In the genomic region with DNA sequence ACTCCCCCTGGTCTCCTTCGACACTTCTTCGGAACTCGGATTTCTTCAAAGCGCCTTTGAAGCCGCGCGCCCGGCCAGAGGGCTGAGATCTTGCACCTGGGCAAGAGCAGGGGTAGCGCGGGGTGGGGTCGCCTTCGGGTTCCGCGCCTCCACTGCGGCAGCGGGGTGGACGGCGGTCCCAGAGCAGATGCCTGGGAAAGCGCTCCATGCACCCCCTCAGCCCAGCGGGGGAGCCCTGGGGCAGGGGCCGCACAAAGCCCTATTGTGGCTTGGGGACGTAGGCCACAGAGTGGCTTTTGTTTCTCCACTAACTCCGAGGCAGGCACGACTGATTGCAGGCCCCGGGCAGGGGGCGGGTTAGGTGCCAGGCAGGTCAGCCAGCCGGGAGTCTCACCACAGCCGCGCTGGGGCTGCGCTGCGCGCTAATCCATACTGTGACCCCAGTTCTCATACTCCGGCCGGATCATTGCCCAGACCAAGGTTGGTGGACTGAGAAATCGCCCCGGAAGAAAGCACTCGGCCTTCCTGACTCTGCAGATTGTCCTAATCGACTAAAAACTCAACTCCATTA, we compare ENCODE assay signal across 8 mouse cellular contexts. TPM values are rescaled to one million over a fixed set of nuclear protein-coding genes. Genes with fewer than 3 reads are reported as not detected.
A peak's percentile ranks its signal among the peaks of the same experiment; 100 is the strongest.
DNase-seq lines count a peak whose midpoint lies in the region; ATAC-seq and TF ChIP-seq lines count a peak whose summit lies in the region.

No protein-coding gene starts in this region.

- TF ChIP-seq POLR2A in cortical plate, adult 2 months (IDR thresholded peaks at IDR 0.05; ENCODE audit: extremely low read depth, insufficient read depth, low read length), result no peak

- H3K4me1 ChIP-seq in lung, embryonic 15.5 days, result peaks cover 44% of the 10 kb centered on the region
- H3K4me1 ChIP-seq in cortical plate, adult 2 months (ENCODE audit: control insufficient read depth, insufficient read depth, low read length), result peaks cover 2% of the 10 kb centered on the region; the same call in 1 of the 2 replicates
- H3K4me1 ChIP-seq in heart, embryonic 15.5 days (replicated peaks), result peaks cover 37% of the 10 kb centered on the region
- peaks cover 36% of the 10 kb centered on the region for H3K4me1 ChIP-seq in midbrain, embryonic 12.5 days

- 1% methylated on average over 38 of the region's 38 CpGs for WGBS in lung, embryonic 15.5 days
- 2% methylated on average over 38 of the region's 38 CpGs for WGBS in heart, embryonic 15.5 days
- under 1% methylated on average over 38 of the region's 38 CpGs for WGBS in midbrain, embryonic 12.5 days

- peak overlapping the region; percentile 54 for H3K4me3 ChIP-seq in lung, embryonic 15.5 days
- H3K4me3 ChIP-seq in cortical plate, adult 2 months (ENCODE audit: insufficient read depth, low read length), result peak overlapping the region; percentile 42
- H3K4me3 ChIP-seq in heart, embryonic 15.5 days, result peak overlapping the region; percentile 60
- H3K4me3 ChIP-seq in midbrain, embryonic 12.5 days, result peak overlapping the region; percentile 50

- DNase-seq in lung, adult 18-20 months, result no peak
- DNase-seq in kidney, postnatal 4 days, result peak; percentile 71 to 83
- no peak for DNase-seq in urinary bladder, postnatal 36 days (ENCODE audit: low spot score in 2 of 2)
- no peak for DNase-seq in urinary bladder, adult 2 months (ENCODE audit: low spot score)

- TF ChIP-seq CTCF in cortical plate, adult 2 months (IDR thresholded peaks at IDR 0.05; ENCODE audit: extremely low read depth, insufficient read depth, low read length), result no peak

- H3K27ac ChIP-seq in lung, embryonic 15.5 days, result peak overlapping the region; percentile 93
- peak overlapping the region; percentile 94 for H3K27ac ChIP-seq in cortical plate, adult 2 months (ENCODE audit: insufficient read depth, low read length)
- peak overlapping the region; percentile 54 for H3K27ac ChIP-seq in heart, embryonic 15.5 days
- peak overlapping the region; percentile 81 for H3K27ac ChIP-seq in midbrain, embryonic 12.5 days (replicated peaks)

- H3K9me3 ChIP-seq in lung, embryonic 15.5 days, result no peaks in the 10 kb centered on the region
- H3K9me3 ChIP-seq in heart, embryonic 15.5 days (replicated peaks), result no peaks in the 10 kb centered on the region
- no peaks in the 10 kb centered on the region for H3K9me3 ChIP-seq in midbrain, embryonic 12.5 days

- H3K4me2 ChIP-seq in lung, embryonic 15.5 days, result peak overlapping the region; percentile 97
- peak overlapping the region; percentile 98 for H3K4me2 ChIP-seq in heart, embryonic 15.5 days
- peak overlapping the region; percentile 84 for H3K4me2 ChIP-seq in midbrain, embryonic 12.5 days (replicated peaks)

- no peaks in the 10 kb centered on the region for H3K36me3 ChIP-seq in lung, embryonic 15.5 days
- no peaks in the 10 kb centered on the region for H3K36me3 ChIP-seq in heart, embryonic 15.5 days
- no peaks in the 10 kb centered on the region for H3K36me3 ChIP-seq in midbrain, embryonic 12.5 days

- peak overlapping the region; percentile 78 for H3K9ac ChIP-seq in lung, embryonic 15.5 days
- peak overlapping the region; percentile 56 for H3K9ac ChIP-seq in heart, embryonic 15.5 days
- peak overlapping the region; percentile 76 for H3K9ac ChIP-seq in midbrain, embryonic 12.5 days (replicated peaks)

- peaks cover 26% of the 10 kb centered on the region for H3K27me3 ChIP-seq in lung, embryonic 15.5 days
- H3K27me3 ChIP-seq in heart, embryonic 15.5 days, result peaks cover 35% of the 10 kb centered on the region
- peaks cover 55% of the 10 kb centered on the region for H3K27me3 ChIP-seq in midbrain, embryonic 12.5 days

- peak; percentile 40 for ATAC-seq in lung, embryonic 15.5 days (ENCODE audit: borderline replicate concordance, extremely low read depth, low FRiP score, low TSS enrichment)
- ATAC-seq in heart, embryonic 15.5 days (replicated peaks; ENCODE audit: insufficient number of reproducible peaks, insufficient read depth, low FRiP score, low read depth), result 0 out of 2 replicates have a peak, but pooled peaks have one; percentile 18
- ATAC-seq in midbrain, embryonic 12.5 days (ENCODE audit: low FRiP score, low read depth), result peak; percentile 78

RNA-seq across cellular contexts. Expression of gene Aaas, which starts 5.4 kb away (rescaled TPM):
- polyA plus RNA-seq in lung, embryonic 15.5 days (2015; fragmentation: Nextera tagmentation; extraction: Ambion mirVana), result 91.1 and 92.0 TPM in 2 replicates
- polyA plus RNA-seq in cortical plate, adult 2 months (2012; rRNA removed), result 20.2 and 23.2 TPM in 2 replicates
- 39.1 and 52.4 TPM in 2 replicates for polyA plus RNA-seq in heart, embryonic 15.5 days (2015; fragmentation: Nextera tagmentation; extraction: Ambion mirVana)
- polyA plus RNA-seq in midbrain, embryonic 12.5 days (2016; fragmentation: Nextera tagmentation; extraction: Ambion mirVana), result 61.5 and 67.9 TPM in 2 replicates
- polyA plus RNA-seq in urinary bladder, adult 2 months (2012; rRNA removed), result 19.1 and 21.4 TPM in 2 replicates

RNA-seq across cellular contexts. Expression of gene Sp7, which starts 11.0 kb away (rescaled TPM):
- polyA plus RNA-seq in lung, embryonic 15.5 days (2015; fragmentation: Nextera tagmentation; extraction: Ambion mirVana), result 0.48 and 0.55 TPM in 2 replicates
- polyA plus RNA-seq in cortical plate, adult 2 months (2012; rRNA removed), result 1.6 and 2.3 TPM in 2 replicates
- 0.15 and 0.22 TPM in 2 replicates for polyA plus RNA-seq in heart, embryonic 15.5 days (2015; fragmentation: Nextera tagmentation; extraction: Ambion mirVana)
- 0.46 and 0.93 TPM in 2 replicates for polyA plus RNA-seq in midbrain, embryonic 12.5 days (2016; fragmentation: Nextera tagmentation; extraction: Ambion mirVana)
- polyA plus RNA-seq in urinary bladder, adult 2 months (2012; rRNA removed), result 0.15 and 0.21 TPM in 2 replicates

RNA-seq across cellular contexts. Expression of gene Myg1, which starts 24.4 kb away (rescaled TPM):
- polyA plus RNA-seq in lung, embryonic 15.5 days (2015; fragmentation: Nextera tagmentation; extraction: Ambion mirVana), result 100 and 106 TPM in 2 replicates
- 87.0 and 92.7 TPM in 2 replicates for polyA plus RNA-seq in cortical plate, adult 2 months (2012; rRNA removed)
- 47.9 and 69.2 TPM in 2 replicates for polyA plus RNA-seq in heart, embryonic 15.5 days (2015; fragmentation: Nextera tagmentation; extraction: Ambion mirVana)
- polyA plus RNA-seq in midbrain, embryonic 12.5 days (2016; fragmentation: Nextera tagmentation; extraction: Ambion mirVana), result 96.1 and 108 TPM in 2 replicates
- polyA plus RNA-seq in urinary bladder, adult 2 months (2012; rRNA removed), result 54.1 and 59.1 TPM in 2 replicates

RNA-seq across cellular contexts. Expression of gene Pfdn5, which starts 30.0 kb away (rescaled TPM):
- polyA plus RNA-seq in lung, embryonic 15.5 days (2015; fragmentation: Nextera tagmentation; extraction: Ambion mirVana), result 368 and 401 TPM in 2 replicates
- polyA plus RNA-seq in cortical plate, adult 2 months (2012; rRNA removed), result 466 and 495 TPM in 2 replicates
- 261 and 296 TPM in 2 replicates for polyA plus RNA-seq in heart, embryonic 15.5 days (2015; fragmentation: Nextera tagmentation; extraction: Ambion mirVana)
- polyA plus RNA-seq in midbrain, embryonic 12.5 days (2016; fragmentation: Nextera tagmentation; extraction: Ambion mirVana), result 363 and 378 TPM in 2 replicates
- polyA plus RNA-seq in urinary bladder, adult 2 months (2012; rRNA removed), result 396 and 519 TPM in 2 replicates

RNA-seq across cellular contexts. Expression of gene Sp1, which starts 50.0 kb away (rescaled TPM):
- 10.6 TPM in 2 replicates for polyA plus RNA-seq in lung, embryonic 15.5 days (2015; fragmentation: Nextera tagmentation; extraction: Ambion mirVana)
- polyA plus RNA-seq in cortical plate, adult 2 months (2012; rRNA removed), result 10.3 and 10.5 TPM in 2 replicates
- polyA plus RNA-seq in heart, embryonic 15.5 days (2015; fragmentation: Nextera tagmentation; extraction: Ambion mirVana), result 4.7 and 5.0 TPM in 2 replicates
- polyA plus RNA-seq in midbrain, embryonic 12.5 days (2016; fragmentation: Nextera tagmentation; extraction: Ambion mirVana), result 9.6 and 10.2 TPM in 2 replicates
- 19.1 and 24.2 TPM in 2 replicates for polyA plus RNA-seq in urinary bladder, adult 2 months (2012; rRNA removed)

Comparison
In these comparisons a context has a peak if more than half of its experiments do, and no peak if none do; other contexts are left out.
1. ATAC-seq: peak in every context shown above with its lines; median percentile 78 in midbrain, embryonic 12.5 days; 40 in lung, embryonic 15.5 days; 18 in heart, embryonic 15.5 days.
2. DNase-seq: peak in kidney, postnatal 4 days (2 of 2); none in lung, adult 18-20 months (0 of 2), urinary bladder, postnatal 36 days (0 of 2) and urinary bladder, adult 2 months (single experiment).
3. Peak in every context shown above with its lines, with median percentiles within 50 percentile points of each other: H3K27ac ChIP-seq, H3K4me2 ChIP-seq, H3K4me3 ChIP-seq and H3K9ac ChIP-seq.